Mouse (Mus musculus) stomach, postnatal 0 days (tissue): ENCODE results near the gene Ccdc96. TPM values are rescaled to one million over a fixed set of nuclear protein-coding genes. Genes with fewer than 3 reads are reported as not detected.

Experiments used
- ATAC-seq: fragments of 200-750 bp; cut with Nextera tagmentation; 2 replicates; pipeline ENCODE4 v1.8.0; 2017; ENCODE audit not compliant: low FRiP score, low TSS enrichment
- DNase-seq: peaks from one replicate; pipeline ENCODE4 v3.0.0-alpha.2; 2016; ENCODE audit warnings: low spot score
- H3K27ac ChIP-seq: fragments of 300-500 bp; sonication (generic); replicated peaks from 2 replicates; pipeline ENCODE4 v1.5.1; 2014; ENCODE audit warnings: mild to moderate bottlenecking, control low read depth
- H3K27me3 ChIP-seq: fragments of 300-500 bp; sonication (generic); 2 replicates; pipeline ENCODE4 v1.6.1; 2014; ENCODE audit warnings: low read length; ENCODE audit not compliant: control insufficient read depth, insufficient read depth
- H3K36me3 ChIP-seq: fragments of 300-500 bp; sonication (generic); 2 replicates; pipeline ENCODE4 v1.6.1; 2014; ENCODE audit warnings: low read length, mixed read lengths; ENCODE audit not compliant: control insufficient read depth, insufficient read depth
- H3K4me1 ChIP-seq: fragments of 300-500 bp; sonication (generic); replicated peaks from 2 replicates; pipeline ENCODE4 v1.6.1; 2014; ENCODE audit warnings: antibody characterized with exemption; ENCODE audit not compliant: control insufficient read depth, insufficient read depth
- H3K4me2 ChIP-seq: fragments of 300-500 bp; sonication (generic); replicated peaks from 2 replicates; pipeline ENCODE4 v1.6.1; 2014; ENCODE audit warnings: low read depth, mild to moderate bottlenecking, control low read depth, moderate library complexity
- H3K4me3 ChIP-seq: fragments of 300-500 bp; sonication (generic); 2 replicates; pipeline ENCODE4 v1.5.1; 2014; ENCODE audit warnings: low read depth, low read length, control low read depth
- H3K9ac ChIP-seq: fragments of 300-500 bp; sonication (generic); 2 replicates; pipeline ENCODE4 v1.6.1; 2014; ENCODE audit warnings: mild to moderate bottlenecking, low read length, control low read depth, mixed read lengths
- H3K9me3 ChIP-seq: fragments of 300-500 bp; sonication (generic); 2 replicates; pipeline ENCODE4 v1.6.1; 2016; ENCODE audit warnings: low read length; ENCODE audit not compliant: control insufficient read depth
- CTCF ChIP-seq: IDR thresholded peaks from 2 replicates; pipeline ENCODE4 v1.5.1; 2016; ENCODE audit warnings: antibody characterized with exemption, low read depth, mild to moderate bottlenecking, moderate library complexity
- EP300 ChIP-seq: optimal IDR thresholded peaks from 2 replicates; pipeline ENCODE3; 2016; ENCODE audit warnings: antibody characterized with exemption
- WGBS: fragments of 180-500 bp; shearing (Covaris S2); extraction: QIAGEN DNeasy Blood & Tissue Kit; methylation state at CpG from one replicate; pipeline ENCODE4 v1.1.7; 2014; 5-methylcytosine and 5-hydroxymethylcytosine counted together
- polyA plus RNA-seq: library from polyadenylated mRNA; unstranded; fragments of >200 nt; fragmentation: Nextera tagmentation; extraction: Ambion mirVana; gene quantifications from 2 replicates; pipeline ENCODE4 v1.2.1, GENCODE M21; 2015

Ccdc96 gene
- polyA plus RNA-seq, 1 experiment from 2014 or later: 0.21 TPM

DNA sequence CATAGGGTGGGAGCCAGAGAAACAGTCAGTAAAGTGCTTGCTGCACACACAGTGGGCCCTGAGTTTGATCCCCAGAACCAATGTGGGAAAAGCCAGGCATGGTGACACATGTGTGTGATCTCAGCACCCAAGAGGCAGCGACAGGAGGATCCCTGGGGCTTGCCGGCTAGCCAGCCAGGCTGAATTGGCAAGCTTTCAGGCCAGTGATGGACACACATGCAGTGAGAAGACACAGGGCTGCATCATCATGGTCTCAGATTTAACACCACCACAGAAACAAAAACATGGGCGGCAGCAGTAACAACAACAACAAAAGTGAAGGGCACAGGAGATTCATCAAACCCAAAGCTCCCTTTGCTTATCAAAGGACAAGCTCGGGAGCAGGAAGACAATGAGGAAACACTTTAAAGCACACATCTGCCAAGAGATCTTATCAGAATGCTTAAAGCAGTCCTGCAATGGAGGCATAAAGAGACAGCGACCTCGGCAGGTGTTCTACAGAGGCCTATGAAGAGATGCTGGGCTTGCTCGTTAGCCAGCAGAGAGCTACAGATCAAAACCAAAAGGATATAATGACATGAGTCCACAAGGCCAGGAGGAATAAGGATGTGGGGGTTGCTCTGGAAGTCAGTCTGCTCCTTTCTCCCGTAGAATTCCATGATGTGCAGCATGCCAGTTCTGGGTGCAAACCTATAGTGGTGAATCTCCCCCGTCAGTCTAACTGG, 38.1 kb upstream of the Ccdc96 start:
- H3K9ac ChIP-seq: no peak overlapping the region
- no peak for DNase-seq
- 41% methylated on average over 9 of the region's 9 CpGs for WGBS
- no peak for TF ChIP-seq EP300
- no peak for TF ChIP-seq CTCF
- no peaks in the 10 kb centered on the region for H3K36me3 ChIP-seq
- no peak overlapping the region for H3K4me3 ChIP-seq
- no peaks in the 10 kb centered on the region for H3K9me3 ChIP-seq
- ATAC-seq: no peak
- H3K4me1 ChIP-seq: no peaks in the 10 kb centered on the region
- no peaks in the 10 kb centered on the region for H3K27me3 ChIP-seq
- no peak overlapping the region for H3K4me2 ChIP-seq
- H3K27ac ChIP-seq: no peak overlapping the region

DNA sequence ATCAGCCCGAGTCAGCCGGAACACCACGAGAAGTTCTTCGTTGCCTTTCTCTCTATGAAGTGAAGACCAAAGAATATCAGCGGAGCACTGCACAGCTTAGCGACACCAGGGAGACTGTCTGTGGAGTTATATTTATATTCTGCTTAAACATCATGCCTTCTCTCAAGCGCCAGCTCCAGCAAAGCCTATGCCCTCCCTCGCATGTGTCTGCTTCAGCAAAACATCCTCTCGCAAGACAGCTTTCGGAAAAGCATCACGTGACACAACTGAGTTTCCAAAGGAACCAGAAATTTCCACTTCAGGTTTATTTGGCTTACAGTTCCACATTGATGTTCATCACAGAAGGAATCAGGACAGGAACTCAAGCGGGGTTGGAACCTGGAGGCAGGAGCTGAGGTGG, 36.5 kb upstream of the Ccdc96 start:
- whole genome bisulfite sequencing: 89% methylated on average over 12 of the region's 12 CpGs
- Histone ChIP-seq H3K4me2 (no peak overlapping the region), H3K36me3 (no peaks in the 10 kb centered on the region), H3K4me3 (no peak overlapping the region), H3K9me3 (no peaks in the 10 kb centered on the region), H3K27me3 (no peaks in the 10 kb centered on the region), H3K27ac (no peak overlapping the region), H3K9ac (no peak overlapping the region), H3K4me1 (no peaks in the 10 kb centered on the region)
- TF ChIP-seq EP300: no peak
- TF ChIP-seq CTCF: no peak
- ATAC-seq: no peak
- DNase-seq: no peak

DNA sequence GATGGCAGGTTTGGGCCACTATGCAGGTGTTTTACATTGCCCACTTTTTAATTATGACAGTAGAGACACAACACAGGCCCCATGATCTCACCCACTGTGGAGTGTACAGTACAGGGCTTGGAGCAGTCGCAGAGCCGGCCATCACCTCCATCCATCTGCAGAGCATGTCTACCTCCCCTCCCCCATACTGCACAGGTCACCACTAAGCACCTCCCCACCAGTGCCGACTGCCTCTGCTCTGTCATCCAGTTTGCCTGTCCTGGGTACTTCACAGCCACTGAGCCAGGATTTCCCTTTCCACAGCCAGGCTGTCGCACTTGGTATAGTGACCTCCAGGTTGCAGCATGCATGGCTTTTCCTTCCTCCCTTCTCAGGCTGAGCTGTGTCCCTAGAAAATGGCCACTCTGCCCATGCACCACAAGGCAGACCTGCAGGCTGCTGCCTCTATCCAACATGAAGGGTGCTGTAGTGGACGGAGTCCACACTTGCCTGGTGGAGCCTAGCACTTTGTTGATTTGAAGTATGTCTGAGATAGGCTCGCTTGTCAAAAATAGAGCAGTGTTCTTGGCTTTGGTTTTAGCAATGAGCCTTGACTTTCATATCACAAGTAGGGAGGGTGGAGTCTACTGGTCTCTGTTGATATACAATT, 34.6 kb upstream of the Ccdc96 start:
- Histone ChIP-seq H3K9ac (no peak overlapping the region), H3K27ac (no peak overlapping the region), H3K27me3 (no peaks in the 10 kb centered on the region), H3K4me1 (no peaks in the 10 kb centered on the region), H3K4me3 (no peak overlapping the region), H3K9me3 (no peaks in the 10 kb centered on the region), H3K36me3 (no peaks in the 10 kb centered on the region), H3K4me2 (no peak overlapping the region)
- WGBS: 51% methylated on average over 6 of the region's 6 CpGs
- DNase-seq (no peak), ATAC-seq (peak; percentile 27; the same call in 1 of the 2 replicates)
- TF ChIP-seq CTCF (no peak), EP300 (no peak)

DNA sequence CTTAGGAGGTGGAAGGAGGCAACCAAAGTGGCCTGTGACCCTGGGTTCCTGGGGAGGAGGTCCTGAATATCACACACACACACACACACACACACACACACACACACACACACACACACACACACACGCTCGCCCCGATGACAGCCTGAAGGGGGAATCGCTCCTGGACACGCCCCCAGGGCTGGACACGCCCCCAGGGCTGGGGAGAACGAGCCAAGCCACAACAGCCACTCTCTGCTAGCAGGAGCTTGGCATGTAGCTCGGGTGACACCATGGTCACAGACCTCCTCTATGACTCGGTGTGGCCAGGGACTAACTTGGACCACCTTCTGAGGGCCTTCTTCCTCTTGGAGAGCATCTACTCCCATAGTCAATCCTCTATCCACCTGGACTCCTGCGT, 33.3 kb upstream of the Ccdc96 start:
- Histone ChIP-seq H3K4me2 (no peak overlapping the region), H3K27ac (no peak overlapping the region), H3K36me3 (no peaks in the 10 kb centered on the region), H3K9me3 (no peaks in the 10 kb centered on the region), H3K27me3 (no peaks in the 10 kb centered on the region), H3K4me3 (no peak overlapping the region), H3K4me1 (no peaks in the 10 kb centered on the region), H3K9ac (no peak overlapping the region)
- ATAC-seq (no peak), DNase-seq (peak; percentile 48)
- TF ChIP-seq EP300: no peak
- no peak for TF ChIP-seq CTCF
- 18% methylated on average over 9 of the region's 10 CpGs for WGBS

DNA sequence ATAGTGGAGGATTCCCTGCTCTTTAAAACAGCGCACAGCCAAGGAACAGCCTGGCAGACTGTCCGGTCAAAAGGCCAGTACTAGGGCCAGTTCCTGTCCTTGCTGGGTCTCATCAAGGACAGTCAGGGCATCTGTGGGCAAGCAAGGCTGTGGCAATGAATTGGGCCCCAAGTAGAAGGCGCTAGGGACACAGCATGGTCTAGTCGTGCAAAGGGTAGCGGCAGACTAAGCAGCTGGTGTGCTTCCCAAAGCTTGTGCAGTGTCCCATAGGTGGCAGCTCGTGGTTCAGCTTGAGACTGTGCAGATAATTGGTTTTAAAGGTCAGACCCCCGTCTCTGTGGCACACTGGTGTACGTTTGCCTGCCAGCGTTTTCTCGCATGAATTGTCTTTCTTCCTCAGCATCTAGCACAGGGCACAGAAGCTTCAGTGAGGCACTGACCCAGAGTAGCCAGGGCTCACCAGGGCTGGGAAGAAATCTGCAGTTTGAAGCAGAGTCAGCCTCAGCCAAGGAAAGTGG, 32.5 kb upstream of the Ccdc96 start:
- no peak for DNase-seq
- no peak for ATAC-seq
- Histone ChIP-seq H3K4me2 (no peak overlapping the region), H3K4me1 (no peaks in the 10 kb centered on the region), H3K4me3 (no peak overlapping the region), H3K36me3 (no peaks in the 10 kb centered on the region), H3K27me3 (no peaks in the 10 kb centered on the region), H3K9me3 (no peaks in the 10 kb centered on the region), H3K9ac (no peak overlapping the region), H3K27ac (no peak overlapping the region)
- TF ChIP-seq CTCF: no peak
- no peak for TF ChIP-seq EP300
- WGBS: 71% methylated on average over 10 of the region's 10 CpGs

DNA sequence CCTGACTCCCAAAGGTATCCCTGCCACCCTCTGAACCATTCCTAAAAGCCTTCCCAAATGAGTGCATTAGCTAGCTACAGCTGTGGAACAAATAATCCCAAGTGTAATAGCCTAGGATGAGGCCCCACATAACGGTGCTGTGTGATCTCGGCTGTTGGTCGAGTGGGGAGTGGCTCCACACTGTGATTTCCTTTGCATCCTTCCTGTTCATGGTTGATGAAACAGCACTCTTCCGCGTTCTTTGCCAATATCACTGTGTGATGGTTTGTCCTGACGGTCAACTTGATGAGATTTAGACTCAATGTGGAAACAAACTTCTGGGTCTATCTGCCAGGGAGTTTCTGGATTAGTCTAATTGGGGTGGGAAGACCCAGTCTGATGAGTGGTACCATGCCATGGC, 31.6 kb upstream of the Ccdc96 start:
- H3K27ac ChIP-seq: no peak overlapping the region
- TF ChIP-seq EP300 (no peak), CTCF (no peak)
- H3K4me1 ChIP-seq: no peaks in the 10 kb centered on the region
- H3K4me2 ChIP-seq: no peak overlapping the region
- no peak for ATAC-seq
- H3K36me3 ChIP-seq: no peaks in the 10 kb centered on the region
- no peak overlapping the region for H3K9ac ChIP-seq
- DNase-seq: no peak
- H3K27me3 ChIP-seq: no peaks in the 10 kb centered on the region
- H3K9me3 ChIP-seq: no peaks in the 10 kb centered on the region
- no peak overlapping the region for H3K4me3 ChIP-seq
- 73% methylated on average over 6 of the region's 6 CpGs for WGBS
